8 mouse cellular contexts compared by ENCODE assay signal in the genomic region with DNA sequence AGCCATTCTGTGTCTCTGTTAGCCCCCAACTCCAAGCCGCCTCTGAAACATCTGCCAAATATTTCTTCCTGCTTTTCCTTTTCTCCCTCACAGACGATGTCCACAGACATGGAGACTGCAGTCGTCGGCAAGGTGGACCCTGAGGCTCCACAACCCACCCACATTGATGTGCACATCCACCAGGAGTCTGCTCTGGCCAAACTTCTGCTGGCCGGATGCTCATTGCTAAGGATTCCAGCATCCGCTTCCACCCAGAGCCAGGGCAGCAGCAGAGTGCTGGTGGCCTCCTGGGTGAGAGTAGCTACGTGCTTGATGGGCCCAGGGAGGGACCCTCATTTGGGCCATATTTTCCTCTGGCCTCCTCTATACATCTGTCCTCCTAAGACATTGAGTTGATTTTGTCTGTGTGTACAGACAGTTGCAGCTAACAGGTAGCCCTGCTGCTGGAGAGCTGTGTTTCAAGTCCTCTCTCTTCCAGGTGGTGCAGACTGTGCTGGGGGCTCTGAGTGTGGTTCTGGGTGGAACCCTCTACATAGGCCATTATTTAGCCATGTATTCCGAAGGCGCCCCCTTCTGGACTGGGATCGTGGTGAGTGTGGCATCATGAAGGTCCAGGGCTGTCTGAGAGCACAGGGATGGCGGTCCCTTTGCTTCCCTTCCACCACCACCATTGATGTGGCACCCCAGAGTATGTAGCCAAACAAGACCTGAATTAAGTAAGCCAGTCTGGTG. TPM values are rescaled to one million over a fixed set of nuclear protein-coding genes. Genes with fewer than 3 reads are reported as not detected.
DNase-seq lines count a peak whose midpoint lies in the region; ATAC-seq and TF ChIP-seq lines count a peak whose summit lies in the region.

No protein-coding gene starts in this region.

- in situ Hi-C loops in CH12.LX (cut with MboI; ENCODE audit: low pct_ligation_motif_present, low pct_unique_long_range_greater_than_20kb, low sequenced_read_pairs), result no loop called here

- no peak overlapping the region for H3K9ac ChIP-seq in CH12.LX (ENCODE audit: insufficient read depth, low read depth)
- H3K9ac ChIP-seq in heart, adult 2 months (ENCODE audit: low read depth, low read length), result peak overlapping the region; percentile 23; the same call in 1 of the 2 replicates
- H3K9ac ChIP-seq in lung, embryonic 14.5 days, result peak overlapping the region; percentile 66
- H3K9ac ChIP-seq in stomach, embryonic 14.5 days (replicated peaks; ENCODE audit: low read depth, low read length), result peak overlapping the region; percentile 67

- H3K9me3 ChIP-seq in CH12.LX (replicated peaks; ENCODE audit: low read length), result no peaks in the 10 kb centered on the region
- H3K9me3 ChIP-seq in lung, embryonic 14.5 days (ENCODE audit: low read depth, low read length), result no peaks in the 10 kb centered on the region
- no peaks in the 10 kb centered on the region for H3K9me3 ChIP-seq in stomach, embryonic 14.5 days (ENCODE audit: control insufficient read depth, low read depth, low read length)

- peaks cover 0 to 51% of the 10 kb centered on the region in 2 experiments for H3K36me3 ChIP-seq in CH12.LX (replicated peaks in 1 of 2; ENCODE audit: control insufficient read depth in 1 of 2, insufficient read depth in 1 of 2, low read length in 1 of 2)
- no peaks in the 10 kb centered on the region for H3K36me3 ChIP-seq in heart, adult 2 months (ENCODE audit: control insufficient read depth, insufficient read depth, low read length)
- H3K36me3 ChIP-seq in lung, embryonic 14.5 days (ENCODE audit: insufficient read depth), result peaks cover 44% of the 10 kb centered on the region
- H3K36me3 ChIP-seq in stomach, embryonic 14.5 days (ENCODE audit: control insufficient read depth, insufficient read depth, low read length), result peaks cover 32% of the 10 kb centered on the region

- H3K27ac ChIP-seq in CH12.LX (ENCODE audit: insufficient read depth, low read depth), result no peak overlapping the region
- H3K27ac ChIP-seq in heart, adult 2 months, result peak overlapping the region; percentile 74; the same call in 1 of the 2 replicates
- H3K27ac ChIP-seq in lung, embryonic 14.5 days (ENCODE audit: low read depth), result peak overlapping the region; percentile 94
- peak overlapping the region; percentile 93 for H3K27ac ChIP-seq in stomach, embryonic 14.5 days (ENCODE audit: low read length)

- no peaks in the 10 kb centered on the region for H3K79me2 ChIP-seq in CH12.LX (replicated peaks; ENCODE audit: control insufficient read depth, extremely low read depth, insufficient read depth, poor library complexity, severe bottlenecking)
- H3K79me2 ChIP-seq in heart, adult 2 months (replicated peaks; ENCODE audit: control insufficient read depth, insufficient read depth, low read length), result no peaks in the 10 kb centered on the region

- TF ChIP-seq CTCF in CH12.LX (conservative IDR thresholded peaks at IDR 0.05 in 1 of 2, IDR thresholded peaks at IDR 0.05 in 1 of 2; ENCODE audit: low read depth in 2 of 2, low read length in 2 of 2), result peak in 1 of 2 experiments; percentile 68; a peak in 2 of 4 replicates
- peak; percentile 34 for TF ChIP-seq CTCF in heart, adult 2 months (IDR thresholded peaks at IDR 0.05)
- TF ChIP-seq CTCF in lung, embryonic 14.5 days (IDR thresholded peaks at IDR 0.05; ENCODE audit: low read depth), result peak; percentile 55

- 48% methylated on average over 11 of the region's 11 CpGs for WGBS in heart, adult 2 months
- 41% methylated on average over 11 of the region's 11 CpGs for WGBS in lung, embryonic 14.5 days
- 43% methylated on average over 11 of the region's 11 CpGs for WGBS in stomach, embryonic 14.5 days

- TF ChIP-seq RAD21 in CH12.LX (IDR thresholded peaks at IDR 0.05; ENCODE audit: low read depth, low read length), result peak; percentile 57

- peaks cover 14 to 93% of the 10 kb centered on the region in 2 experiments for H3K4me1 ChIP-seq in CH12.LX (ENCODE audit: control insufficient read depth in 1 of 2, insufficient read depth in 2 of 2)
- peaks cover 4% of the 10 kb centered on the region for H3K4me1 ChIP-seq in heart, adult 2 months (ENCODE audit: control insufficient read depth, insufficient read depth, low read length)
- H3K4me1 ChIP-seq in lung, embryonic 14.5 days (ENCODE audit: insufficient read depth), result peaks cover 19% of the 10 kb centered on the region
- peaks cover 27% of the 10 kb centered on the region for H3K4me1 ChIP-seq in stomach, embryonic 14.5 days (ENCODE audit: control insufficient read depth, insufficient read depth, low read length)

- dilution Hi-C loops in CH12.LX (cut with MboI; ENCODE audit: extremely low pct_ligation_motif_present, extremely low pct_unique_long_range_greater_than_20kb, low sequenced_read_pairs), result no loop called here

- no peaks in the 10 kb centered on the region for H3K27me3 ChIP-seq in CH12.LX (replicated peaks)
- H3K27me3 ChIP-seq in heart, adult 2 months (ENCODE audit: control insufficient read depth, insufficient read depth, low read length), result no peaks in the 10 kb centered on the region
- no peaks in the 10 kb centered on the region for H3K27me3 ChIP-seq in lung, embryonic 14.5 days (ENCODE audit: insufficient read depth, low read length)
- H3K27me3 ChIP-seq in stomach, embryonic 14.5 days (ENCODE audit: control insufficient read depth, insufficient read depth, low read length), result no peaks in the 10 kb centered on the region

- TF ChIP-seq EP300 in CH12.LX (IDR thresholded peaks at IDR 0.05; ENCODE audit: low read length), result no peak
- TF ChIP-seq EP300 in heart, adult 2 months (IDR thresholded peaks at IDR 0.05; ENCODE audit: insufficient read depth, low read depth, low read length), result no peak

- intact Hi-C loops in heart, adult 2 months (cut with DNase I), result no loop called here

- peak overlapping the region in 2 of 3 experiments; percentile 59 to 73 for H3K4me3 ChIP-seq in CH12.LX (replicated peaks in 1 of 3; ENCODE audit: low read depth in 2 of 3, low read length in 2 of 3, poor library complexity in 1 of 3)
- no peak overlapping the region for H3K4me3 ChIP-seq in heart, adult 2 months
- H3K4me3 ChIP-seq in lung, embryonic 14.5 days (ENCODE audit: low read depth, low read length), result peak overlapping the region; percentile 52
- H3K4me3 ChIP-seq in stomach, embryonic 14.5 days (ENCODE audit: low read depth, low read length), result peak overlapping the region; percentile 52

- TF ChIP-seq POLR2A in CH12.LX (IDR thresholded peaks at IDR 0.05; ENCODE audit: low read depth, low read length), result no peak
- TF ChIP-seq POLR2A in heart, adult 2 months (IDR thresholded peaks at IDR 0.05; ENCODE audit: insufficient read depth, low read depth, low read length), result no peak

- peak; percentile 55 for DNase-seq in CD4-positive, CD25-positive, alpha-beta regulatory T cell, adult 2 months (ENCODE audit: low read depth, low spot score)
- DNase-seq in CH12.LX (ENCODE audit: extremely low read depth), result peak; percentile 74
- DNase-seq in heart, adult 2 months, result peak; percentile 42 to 52
- peak; percentile 49 to 83 for DNase-seq in kidney, adult 8-10 months
- DNase-seq in lung, embryonic 14.5 days, result peak; percentile 73
- no peak for DNase-seq in frontal cortex, postnatal 36 days (ENCODE audit: low spot score in 2 of 2)

- ATAC-seq in CD4-positive, CD25-positive, alpha-beta regulatory T cell, adult 4 months, result no peak
- no peak for ATAC-seq in lung, embryonic 14.5 days (ENCODE audit: insufficient read depth)
- no peak for ATAC-seq in stomach, embryonic 14.5 days (ENCODE audit: insufficient number of reproducible peaks, insufficient read depth, low FRiP score, low read depth)

- 0 out of 2 replicates have a peak overlapping the region, but pooled peaks have one; percentile 5 for H3K4me2 ChIP-seq in CH12.LX (ENCODE audit: insufficient read depth, low read depth, poor library complexity, severe bottlenecking)
- H3K4me2 ChIP-seq in lung, embryonic 14.5 days, result peak overlapping the region; percentile 93
- H3K4me2 ChIP-seq in stomach, embryonic 14.5 days (replicated peaks; ENCODE audit: low read depth, low read length), result peak overlapping the region; percentile 91

TF ChIP-seq in CH12.LX, 34 proteins besides CTCF, POLR2A, EP300 and RAD21 (continues in another document):
- peak; percentile 69 for TF ChIP-seq SMC3 (IDR thresholded peaks at IDR 0.05; ENCODE audit: low read depth, low read length)
- TF ChIP-seq MAZ (IDR thresholded peaks at IDR 0.05; ENCODE audit: low read depth, low read length), result 0 out of 2 replicates have a peak, but pooled peaks have one; percentile 24
- no peak for TF ChIP-seq BHLHE40 (IDR thresholded peaks at IDR 0.05; ENCODE audit: low read depth, low read length)
- TF ChIP-seq IRF4 (IDR thresholded peaks at IDR 0.05; ENCODE audit: low read depth, low read length), result 0 out of 2 replicates have a peak, but pooled peaks have one; percentile 21

RNA-seq across cellular contexts. Expression of a gene that starts 1.0 kb away (rescaled TPM):
- 10 to 100 TPM; 17.3 to 22.7 TPM for polyA plus RNA-seq in CD4-positive, CD25-positive, alpha-beta regulatory T cell, adult 4 months (2017; shearing (Covaris generic))
- total RNA-seq in CH12.LX (2012; rRNA removed) (39.4 and 43.3 TPM in 2 replicates), CH12.LX (2014; rRNA removed) (82.2 and 89.8 TPM in 2 replicates)
- polyA plus RNA-seq in CH12.LX (2012; ENCODE audit: insufficient read length, low read depth), result 159 and 162 TPM in 2 replicates
- total RNA-seq in heart, adult 2 months (2021), result 10 to 100 TPM; 41.6 to 53.0 TPM
- polyA plus RNA-seq in heart, adult 2 months (2012; rRNA removed), result 104 and 108 TPM in 2 replicates
- 387 and 409 TPM in 2 replicates for polyA plus RNA-seq in lung, embryonic 14.5 days (2014; fragmentation: Nextera tagmentation; extraction: Ambion mirVana)
- polyA plus RNA-seq in stomach, embryonic 14.5 days (2014; fragmentation: Nextera tagmentation; extraction: Ambion mirVana), result 324 and 329 TPM in 2 replicates

RNA-seq across cellular contexts. Expression of a gene that starts 1.6 kb away (rescaled TPM):
- polyA plus RNA-seq in CD4-positive, CD25-positive, alpha-beta regulatory T cell, adult 4 months (2017; shearing (Covaris generic)), result 10 to 100 TPM; 14.0 to 16.7 TPM
- total RNA-seq in CH12.LX (2012; rRNA removed) (24.9 and 27.2 TPM in 2 replicates), CH12.LX (2014; rRNA removed) (30.0 and 34.6 TPM in 2 replicates)
- polyA plus RNA-seq in CH12.LX (2012; ENCODE audit: insufficient read length, low read depth), result 49.8 and 58.0 TPM in 2 replicates
- total RNA-seq in heart, adult 2 months (2021), result 10 to 100 TPM; 17.0 to 22.0 TPM
- polyA plus RNA-seq in heart, adult 2 months (2012; rRNA removed), result 19.3 and 28.1 TPM in 2 replicates
- 213 and 226 TPM in 2 replicates for polyA plus RNA-seq in lung, embryonic 14.5 days (2014; fragmentation: Nextera tagmentation; extraction: Ambion mirVana)
- polyA plus RNA-seq in stomach, embryonic 14.5 days (2014; fragmentation: Nextera tagmentation; extraction: Ambion mirVana), result 179 and 184 TPM in 2 replicates

RNA-seq across cellular contexts. Expression of a gene that starts 30.4 kb away (rescaled TPM):
- under 1 TPM; 0.13 to 0.30 TPM for polyA plus RNA-seq in CD4-positive, CD25-positive, alpha-beta regulatory T cell, adult 4 months (2017; shearing (Covaris generic))
- 0.13 TPM in 1 of 2 replicates, not detected in the other for total RNA-seq in CH12.LX (2012; rRNA removed)
- total RNA-seq in CH12.LX (2014; rRNA removed), result 0.19 and 0.24 TPM in 2 replicates
- 0.15 and 0.21 TPM in 2 replicates for polyA plus RNA-seq in CH12.LX (2012; ENCODE audit: insufficient read length, low read depth)
- total RNA-seq in heart, adult 2 months (2021), result not detected
- 0.23 and 1.1 TPM in 2 replicates for polyA plus RNA-seq in heart, adult 2 months (2012; rRNA removed)
- polyA plus RNA-seq in lung, embryonic 14.5 days (2014; fragmentation: Nextera tagmentation; extraction: Ambion mirVana), result not detected in 2 replicates
- polyA plus RNA-seq in stomach, embryonic 14.5 days (2014; fragmentation: Nextera tagmentation; extraction: Ambion mirVana), result 0.18 TPM in 1 of 2 replicates, not detected in the other

Comparison
In these comparisons a context has a peak if more than half of its experiments do, and no peak if none do; other contexts are left out.
1. DNase-seq: peak in CD4-positive, CD25-positive, alpha-beta regulatory T cell, adult 2 months (single experiment), CH12.LX (single experiment), heart, adult 2 months (2 of 2), kidney, adult 8-10 months (2 of 2) and lung, embryonic 14.5 days (single experiment); none in frontal cortex, postnatal 36 days (0 of 2).
2. H3K4me2 ChIP-seq: peak in every context shown above with its lines; median percentile 93 in lung, embryonic 14.5 days; 91 in stomach, embryonic 14.5 days; 5 in CH12.LX.